ENCODE assay signal across 30 mouse cellular contexts in genomic region chr3:37084860-37085259, GRCm38 (mm10). TPM values are rescaled to one million over a fixed set of nuclear protein-coding genes. Genes with fewer than 3 reads are reported as not detected.
"Had no signal": no experiment of that assay in that cellular context is flagged by ENCODE, and none has a peak within 500 bp of the region (broad histone marks: within the 10 kb centered on the region; RNA-seq: fewer than 3 reads in every experiment).

No protein-coding gene starts in this region.

- H3K4me3 ChIP-seq: left cerebral cortex, adult 2 months; limb, embryonic 10.5 days; limb, embryonic 12.5 days; limb, embryonic 13.5 days; limb, embryonic 15.5 days; liver, embryonic 12.5 days; liver, embryonic 13.5 days; liver, embryonic 15.5 days; megakaryocyte, embryonic 14.5 days; midbrain, embryonic 10.5 days; midbrain, embryonic 12.5 days; midbrain, embryonic 13.5 days; midbrain, embryonic 15.5 days; myocyte; neural tube, embryonic 12.5 days; neural tube, embryonic 13.5 days had no signal

- H3K4me2 ChIP-seq: limb, embryonic 12.5 days; limb, embryonic 13.5 days; limb, embryonic 15.5 days; liver, embryonic 11.5 days; liver, embryonic 12.5 days; liver, embryonic 13.5 days; liver, embryonic 15.5 days; midbrain, embryonic 11.5 days; midbrain, embryonic 12.5 days; midbrain, embryonic 13.5 days; midbrain, embryonic 15.5 days; neural tube, embryonic 12.5 days; neural tube, embryonic 13.5 days had no signal

- H3K36me3 ChIP-seq: limb, embryonic 10.5 days; limb, embryonic 12.5 days; limb, embryonic 13.5 days; limb, embryonic 15.5 days; liver, embryonic 12.5 days; liver, embryonic 13.5 days; liver, embryonic 15.5 days; midbrain, embryonic 10.5 days; midbrain, embryonic 12.5 days; midbrain, embryonic 13.5 days; midbrain, embryonic 15.5 days; neural tube, embryonic 12.5 days; neural tube, embryonic 13.5 days had no signal

- DNase-seq: layer of hippocampus, postnatal 36 days; left cerebral cortex, postnatal 4 days; liver; liver, embryonic 13.5 days; liver, postnatal 0 days; lung, adult 2 months; lung, postnatal 14 days; midbrain, embryonic 14.5 days had no signal

- H3K9ac ChIP-seq: limb, embryonic 12.5 days; limb, embryonic 13.5 days; limb, embryonic 15.5 days; liver, embryonic 12.5 days; liver, embryonic 13.5 days; liver, embryonic 14.5 days; liver, embryonic 15.5 days; liver, postnatal 0 days; midbrain, embryonic 12.5 days; midbrain, embryonic 13.5 days; midbrain, embryonic 15.5 days; neural tube, embryonic 12.5 days; neural tube, embryonic 13.5 days had no signal

- H3K9me3 ChIP-seq: limb, embryonic 10.5 days; limb, embryonic 12.5 days; limb, embryonic 13.5 days; limb, embryonic 15.5 days; liver, embryonic 12.5 days; liver, embryonic 13.5 days; liver, embryonic 15.5 days; megakaryocyte, embryonic 14.5 days; midbrain, embryonic 10.5 days; midbrain, embryonic 12.5 days; midbrain, embryonic 13.5 days; midbrain, embryonic 15.5 days; neural tube, embryonic 12.5 days; neural tube, embryonic 13.5 days had no signal

- H3K27ac ChIP-seq: left cerebral cortex, adult 2 months; limb, embryonic 10.5 days; limb, embryonic 12.5 days; limb, embryonic 13.5 days; limb, embryonic 15.5 days; liver, embryonic 12.5 days; liver, embryonic 13.5 days; liver, embryonic 14.5 days; liver, embryonic 15.5 days; macrophage; midbrain, embryonic 10.5 days; midbrain, embryonic 12.5 days; midbrain, embryonic 13.5 days; midbrain, embryonic 15.5 days; neural tube, embryonic 12.5 days; neural tube, embryonic 13.5 days had no signal

- H3K4me1 ChIP-seq: limb, embryonic 10.5 days; limb, embryonic 12.5 days; limb, embryonic 13.5 days; limb, embryonic 15.5 days; liver, embryonic 12.5 days; liver, embryonic 13.5 days; liver, embryonic 15.5 days; midbrain, embryonic 10.5 days; midbrain, embryonic 12.5 days; midbrain, embryonic 13.5 days; midbrain, embryonic 15.5 days; neural tube, embryonic 12.5 days; neural tube, embryonic 13.5 days had no signal

- ATAC-seq: liver, embryonic 12.5 days; liver, postnatal 0 days; midbrain, embryonic 13.5 days; midbrain, embryonic 15.5 days; midbrain, embryonic 16.5 days had no signal

- H3K27me3 ChIP-seq: limb, embryonic 12.5 days; limb, embryonic 13.5 days; limb, embryonic 15.5 days; liver, embryonic 12.5 days; liver, embryonic 13.5 days; liver, embryonic 15.5 days; megakaryocyte, embryonic 14.5 days; midbrain, embryonic 12.5 days; midbrain, embryonic 13.5 days; midbrain, embryonic 15.5 days; neural tube, embryonic 12.5 days; neural tube, embryonic 13.5 days had no signal

RNA-seq across cellular contexts. Expression of gene Adad1, which starts 21.5 kb away (rescaled TPM):
- polyA plus RNA-seq: liver, adult 2 months; liver, embryonic 13.5 days; liver, embryonic 15.5 days; lung, adult 2 months; macrophage; myocyte; neural tube, embryonic 13.5 days had no signal

RNA-seq across cellular contexts. Expression of gene Il2, which starts 40.9 kb away (rescaled TPM):
- polyA plus RNA-seq: liver, adult 2 months; liver, embryonic 13.5 days; liver, embryonic 16.5 days; liver, postnatal 0 days; lung, adult 2 months; macrophage; myocyte had no signal
